Comparison of ENCODE assay signal across 28 mouse cellular contexts in genomic region chr2:130289086-130289485, GRCm38 (mm10). TPM values are rescaled to one million over a fixed set of nuclear protein-coding genes. Genes with fewer than 3 reads are reported as not detected.
A peak's percentile ranks its signal among the peaks of the same experiment; 100 is the strongest.
DNase-seq lines count a peak whose midpoint lies in the region; ATAC-seq and TF ChIP-seq lines count a peak whose summit lies in the region.
"Had no signal": no experiment of that assay in that cellular context is flagged by ENCODE, and none has a peak within 500 bp of the region (broad histone marks: within the 10 kb centered on the region; RNA-seq: fewer than 3 reads in every experiment).

No protein-coding gene starts in this region.

- WGBS in kidney, embryonic 14.5 days, result 63% methylated on average over 4 of the region's 4 CpGs
- WGBS in midbrain, embryonic 14.5 days, result 66% methylated on average over 4 of the region's 4 CpGs

- H3K9ac ChIP-seq in ES-Bruce4 (ENCODE audit: low read depth, poor library complexity, severe bottlenecking), result no peak overlapping the region
- H3K9ac ChIP-seq in kidney, embryonic 14.5 days (ENCODE audit: low read depth, low read length), result no peak overlapping the region
- no peak overlapping the region for H3K9ac ChIP-seq in midbrain, embryonic 14.5 days (replicated peaks; ENCODE audit: low read length)
- H3K9ac ChIP-seq: embryonic facial prominence, embryonic 13.5 days; forebrain, embryonic 12.5 days; forebrain, embryonic 15.5 days; heart, embryonic 12.5 days; heart, embryonic 15.5 days; hindbrain, embryonic 14.5 days had no signal

- TF ChIP-seq POLR2A in ES-Bruce4 (IDR thresholded peaks at IDR 0.05; ENCODE audit: insufficient read depth, low read length), result no peak

- no peak for TF ChIP-seq EP300 in ES-Bruce4 (IDR thresholded peaks at IDR 0.05; ENCODE audit: insufficient read depth, low read depth, low read length)

- no peak for ATAC-seq in kidney, embryonic 14.5 days (ENCODE audit: low FRiP score, low TSS enrichment)
- ATAC-seq in midbrain, embryonic 14.5 days (ENCODE audit: low FRiP score, low TSS enrichment), result no peak
- ATAC-seq: CD4-positive, CD25-positive, alpha-beta regulatory T cell, adult 4 months; forebrain, embryonic 15.5 days had no signal

- H3K27ac ChIP-seq in ES-Bruce4 (ENCODE audit: insufficient read depth, low read length), result peak overlapping the region; percentile 25; the same call in 1 of the 2 replicates
- H3K27ac ChIP-seq in kidney, embryonic 14.5 days (ENCODE audit: low read depth, low read length), result no peak overlapping the region
- H3K27ac ChIP-seq in midbrain, embryonic 14.5 days (replicated peaks; ENCODE audit: low read depth, low read length), result no peak overlapping the region
- H3K27ac ChIP-seq: embryonic facial prominence, embryonic 10.5 days; embryonic facial prominence, embryonic 13.5 days; forebrain, embryonic 12.5 days; forebrain, embryonic 15.5 days; heart, embryonic 15.5 days; hindbrain, embryonic 10.5 days; hindbrain, embryonic 14.5 days had no signal

- no peak overlapping the region for H3K4me3 ChIP-seq in ES-Bruce4 (ENCODE audit: low read depth, low read length)
- H3K4me3 ChIP-seq in kidney, embryonic 14.5 days (ENCODE audit: low read length), result no peak overlapping the region
- H3K4me3 ChIP-seq in midbrain, embryonic 14.5 days (replicated peaks; ENCODE audit: low read depth, low read length), result no peak overlapping the region
- H3K4me3 ChIP-seq: embryonic facial prominence, embryonic 10.5 days; embryonic facial prominence, embryonic 13.5 days; erythroblast, embryonic 14.5 days; forebrain, embryonic 12.5 days; forebrain, embryonic 15.5 days; heart, embryonic 12.5 days; heart, embryonic 15.5 days; hindbrain, embryonic 10.5 days had no signal

- TF ChIP-seq CTCF in ES-Bruce4 (IDR thresholded peaks at IDR 0.05; ENCODE audit: low read depth, low read length), result no peak

- H3K36me3 ChIP-seq in ES-Bruce4 (ENCODE audit: control insufficient read depth, insufficient read depth, low read length, poor library complexity, severe bottlenecking), result no peaks in the 10 kb centered on the region
- no peaks in the 10 kb centered on the region for H3K36me3 ChIP-seq in kidney, embryonic 14.5 days (ENCODE audit: control insufficient read depth, insufficient read depth, low read length)
- no peaks in the 10 kb centered on the region for H3K36me3 ChIP-seq in midbrain, embryonic 14.5 days (ENCODE audit: control insufficient read depth, insufficient read depth, low read length)
- H3K36me3 ChIP-seq: embryonic facial prominence, embryonic 13.5 days; forebrain, embryonic 12.5 days; forebrain, embryonic 15.5 days; heart, embryonic 12.5 days; heart, embryonic 15.5 days had no signal

- no peak overlapping the region for H3K4me2 ChIP-seq in kidney, embryonic 14.5 days (replicated peaks; ENCODE audit: low read depth, low read length)
- H3K4me2 ChIP-seq in midbrain, embryonic 14.5 days (ENCODE audit: low read length), result no peak overlapping the region
- H3K4me2 ChIP-seq: embryonic facial prominence, embryonic 13.5 days; forebrain, embryonic 12.5 days; forebrain, embryonic 15.5 days; heart, embryonic 12.5 days; heart, embryonic 15.5 days; hindbrain, embryonic 14.5 days had no signal

- no peaks in the 10 kb centered on the region for H3K27me3 ChIP-seq in ES-Bruce4 (ENCODE audit: control insufficient read depth, insufficient read depth, low read length, poor library complexity, severe bottlenecking)
- H3K27me3 ChIP-seq in kidney, embryonic 14.5 days (ENCODE audit: control insufficient read depth, insufficient read depth, low read length), result peaks cover 2% of the 10 kb centered on the region; the same call in 1 of the 2 replicates
- H3K27me3 ChIP-seq in midbrain, embryonic 14.5 days (ENCODE audit: control insufficient read depth, insufficient read depth, low read length), result no peaks in the 10 kb centered on the region
- H3K27me3 ChIP-seq: embryonic facial prominence, embryonic 13.5 days; forebrain, embryonic 15.5 days had no signal

- no peaks in the 10 kb centered on the region for H3K9me3 ChIP-seq in ES-Bruce4 (replicated peaks; ENCODE audit: control insufficient read depth, insufficient read depth, low read length, poor library complexity, severe bottlenecking)
- no peaks in the 10 kb centered on the region for H3K9me3 ChIP-seq in kidney, embryonic 14.5 days (ENCODE audit: control insufficient read depth, low read length)
- H3K9me3 ChIP-seq in midbrain, embryonic 14.5 days (ENCODE audit: control insufficient read depth, low read length), result no peaks in the 10 kb centered on the region
- H3K9me3 ChIP-seq: embryonic facial prominence, embryonic 10.5 days; embryonic facial prominence, embryonic 13.5 days; forebrain, embryonic 12.5 days; forebrain, embryonic 15.5 days; G1E; heart, embryonic 12.5 days; heart, embryonic 15.5 days; hindbrain, embryonic 10.5 days had no signal

- no peaks in the 10 kb centered on the region for H3K4me1 ChIP-seq in ES-Bruce4 (ENCODE audit: control insufficient read depth, insufficient read depth, low read length)
- peaks cover 8% of the 10 kb centered on the region for H3K4me1 ChIP-seq in kidney, embryonic 14.5 days (ENCODE audit: control insufficient read depth, insufficient read depth, low read length)
- H3K4me1 ChIP-seq in midbrain, embryonic 14.5 days (ENCODE audit: control insufficient read depth, insufficient read depth, low read length), result peaks cover 18% of the 10 kb centered on the region

- DNase-seq in ES-CJ7 (ENCODE audit: low read depth, low spot score) (peak; percentile 69), ZHBTc4 (ENCODE audit: low read depth, low spot score) (peak; percentile 85)
- DNase-seq in adrenal gland, adult (ENCODE audit: inconsistent age in 2 of 2, low spot score in 1 of 2), result no peak
- no peak for DNase-seq in midbrain, embryonic 14.5 days
- DNase-seq: adrenal gland, adult 2 months; adrenal gland, postnatal 14 days; cerebellum, adult 11 months; cerebellum, adult 8-10 months; cerebellum, postnatal 10 days; cerebellum, postnatal 36 days; embryo, embryonic 11 days; gastrocnemius, postnatal 25 days; heart, adult 18-20 months; heart, postnatal 10 days; heart, postnatal 36 days had no signal

RNA-seq across cellular contexts. Expression of gene Idh3b, which starts 4.7 kb away (rescaled TPM):
- 158 and 163 TPM in 2 replicates for polyA plus RNA-seq in ES-Bruce4 (2011; ENCODE audit: insufficient read depth, insufficient read length, low read depth, missing spikeins)
- 175 and 181 TPM in 2 replicates for polyA plus RNA-seq in kidney, embryonic 14.5 days (2014; fragmentation: Nextera tagmentation; extraction: Ambion mirVana)
- 166 and 170 TPM in 2 replicates for polyA plus RNA-seq in midbrain, embryonic 14.5 days (2014; fragmentation: Nextera tagmentation; extraction: Ambion mirVana)

RNA-seq across cellular contexts. Expression of gene Ebf4, which starts 5.9 kb away (rescaled TPM):
- polyA plus RNA-seq in ES-Bruce4 (2011; ENCODE audit: insufficient read depth, insufficient read length, low read depth, missing spikeins), result 4.8 and 5.3 TPM in 2 replicates
- 2.8 and 3.1 TPM in 2 replicates for polyA plus RNA-seq in kidney, embryonic 14.5 days (2014; fragmentation: Nextera tagmentation; extraction: Ambion mirVana)
- polyA plus RNA-seq in midbrain, embryonic 14.5 days (2014; fragmentation: Nextera tagmentation; extraction: Ambion mirVana), result 3.6 and 4.7 TPM in 2 replicates
- polyA plus RNA-seq: CD4-positive, CD25-positive, alpha-beta regulatory T cell, adult 4 months; erythroblast, embryonic 14.5 days; G1E had no signal

RNA-seq across cellular contexts. Expression of gene Nop56, which starts 14.9 kb away (rescaled TPM):
- polyA plus RNA-seq in ES-Bruce4 (2011; ENCODE audit: insufficient read depth, insufficient read length, low read depth, missing spikeins), result 387 and 404 TPM in 2 replicates
- 311 and 354 TPM in 2 replicates for polyA plus RNA-seq in kidney, embryonic 14.5 days (2014; fragmentation: Nextera tagmentation; extraction: Ambion mirVana)
- polyA plus RNA-seq in midbrain, embryonic 14.5 days (2014; fragmentation: Nextera tagmentation; extraction: Ambion mirVana), result 217 and 235 TPM in 2 replicates

Comparison
In these comparisons a context has a peak if more than half of its experiments do, and no peak if none do; other contexts are left out.
1. DNase-seq: peak in ES-CJ7 (single experiment) and ZHBTc4 (single experiment); none in adrenal gland, adult (0 of 2) and midbrain, embryonic 14.5 days (single experiment).